9 mouse cellular contexts compared by ENCODE assay signal in genomic region chr9:37528225-37528970, GRCm38 (mm10). TPM values are rescaled to one million over a fixed set of nuclear protein-coding genes. Genes with fewer than 3 reads are reported as not detected.
A peak's percentile ranks its signal among the peaks of the same experiment; 100 is the strongest.
DNase-seq lines count a peak whose midpoint lies in the region; ATAC-seq lines count a peak whose summit lies in the region.
"Had no signal": no experiment of that assay in that cellular context is flagged by ENCODE, and none has a peak within 500 bp of the region (broad histone marks: within the 10 kb centered on the region; RNA-seq: fewer than 3 reads in every experiment).

No protein-coding gene starts in this region.

- H3K9me3 ChIP-seq in megakaryocyte, embryonic 14.5 days = no peaks in the 10 kb centered on the region
- H3K9me3 ChIP-seq in hindbrain, embryonic 16.5 days (ENCODE audit: control insufficient read depth, low read length) = no peaks in the 10 kb centered on the region
- H3K9me3 ChIP-seq in liver, embryonic 16.5 days (replicated peaks; ENCODE audit: control insufficient read depth, low read length) = no peaks in the 10 kb centered on the region
- H3K9me3 ChIP-seq in stomach, embryonic 16.5 days (replicated peaks; ENCODE audit: control insufficient read depth, low read length) = no peaks in the 10 kb centered on the region

- 26% methylated on average over 9 of the region's 9 CpGs for WGBS in hindbrain, embryonic 16.5 days
- WGBS in liver, embryonic 16.5 days (ENCODE audit: insufficient replicate concordance) = 20% methylated on average over 9 of the region's 9 CpGs
- WGBS in stomach, embryonic 16.5 days = 44% methylated on average over 9 of the region's 9 CpGs

- ATAC-seq in megakaryocyte, adult 5-6 weeks (ENCODE audit: poor library complexity, severe bottlenecking) = no peak
- ATAC-seq in hindbrain, embryonic 16.5 days = no peak
- no peak for ATAC-seq in liver, embryonic 16.5 days (ENCODE audit: low read depth)
- ATAC-seq in stomach, embryonic 16.5 days (ENCODE audit: insufficient read depth, low FRiP score) = no peak

- H3K4me3 ChIP-seq in megakaryocyte, embryonic 14.5 days (replicated peaks) = peak overlapping the region; percentile 91
- H3K4me3 ChIP-seq in hindbrain, embryonic 16.5 days (ENCODE audit: low read length) = peak overlapping the region; percentile 20
- H3K4me3 ChIP-seq in liver, embryonic 16.5 days (ENCODE audit: low read depth, low read length) = peak overlapping the region; percentile 20
- peak overlapping the region; percentile 45 for H3K4me3 ChIP-seq in stomach, embryonic 16.5 days (replicated peaks; ENCODE audit: low read length)

- H3K4me2 ChIP-seq in hindbrain, embryonic 16.5 days (ENCODE audit: low read length) = no peak overlapping the region
- H3K4me2 ChIP-seq in liver, embryonic 16.5 days (ENCODE audit: low read depth, low read length) = no peak overlapping the region
- peak overlapping the region; percentile 2; the same call in 1 of the 2 replicates for H3K4me2 ChIP-seq in stomach, embryonic 16.5 days (ENCODE audit: low read depth, low read length)

- no peak for DNase-seq in spleen, postnatal 36 days (ENCODE audit: low spot score in 2 of 2)
- no peak for DNase-seq in adipocyte (ENCODE audit: low spot score)
- no peak for DNase-seq in thymus, postnatal 4 days

- H3K27me3 ChIP-seq in megakaryocyte, embryonic 14.5 days (replicated peaks) = peaks cover 3% of the 10 kb centered on the region
- H3K27me3 ChIP-seq in hindbrain, embryonic 16.5 days (replicated peaks; ENCODE audit: control insufficient read depth, insufficient read depth, low read length) = peaks cover 35% of the 10 kb centered on the region
- peaks cover 54% of the 10 kb centered on the region for H3K27me3 ChIP-seq in liver, embryonic 16.5 days (ENCODE audit: control insufficient read depth, insufficient read depth, low read depth, low read length)
- H3K27me3 ChIP-seq in stomach, embryonic 16.5 days (ENCODE audit: control insufficient read depth, insufficient read depth, low read length) = peaks cover 11% of the 10 kb centered on the region; the same call in 1 of the 2 replicates
- H3K27me3 ChIP-seq: Patski had no signal

- H3K36me3 ChIP-seq in megakaryocyte, embryonic 14.5 days (replicated peaks; ENCODE audit: low read length) = peaks cover 49% of the 10 kb centered on the region
- peaks cover 9% of the 10 kb centered on the region; the same call in 1 of the 2 replicates for H3K36me3 ChIP-seq in hindbrain, embryonic 16.5 days (ENCODE audit: control insufficient read depth, insufficient read depth, low read length)
- no peaks in the 10 kb centered on the region for H3K36me3 ChIP-seq in liver, embryonic 16.5 days (ENCODE audit: control insufficient read depth, insufficient read depth)
- no peaks in the 10 kb centered on the region for H3K36me3 ChIP-seq in stomach, embryonic 16.5 days (ENCODE audit: control insufficient read depth, insufficient read depth, low read length)

- H3K4me1 ChIP-seq in megakaryocyte, embryonic 14.5 days = peaks cover 72% of the 10 kb centered on the region
- H3K4me1 ChIP-seq in hindbrain, embryonic 16.5 days (ENCODE audit: control insufficient read depth, insufficient read depth, low read depth, low read length) = peaks cover 19% of the 10 kb centered on the region
- peaks cover 3% of the 10 kb centered on the region for H3K4me1 ChIP-seq in liver, embryonic 16.5 days (ENCODE audit: control insufficient read depth, low read depth, low read length)
- peaks cover 29% of the 10 kb centered on the region for H3K4me1 ChIP-seq in stomach, embryonic 16.5 days (ENCODE audit: control insufficient read depth, insufficient read depth, low read length)

- peak overlapping the region; percentile 24; the same call in 1 of the 2 replicates for H3K27ac ChIP-seq in hindbrain, embryonic 16.5 days (ENCODE audit: low read depth, low read length)
- H3K27ac ChIP-seq in liver, embryonic 16.5 days (ENCODE audit: low read length) = no peak overlapping the region
- peak overlapping the region; percentile 66 for H3K27ac ChIP-seq in stomach, embryonic 16.5 days (ENCODE audit: low read length)

- no peak overlapping the region for H3K9ac ChIP-seq in hindbrain, embryonic 16.5 days (ENCODE audit: low read depth, low read length)
- no peak overlapping the region for H3K9ac ChIP-seq in liver, embryonic 16.5 days (ENCODE audit: low read depth, low read length)
- no peak overlapping the region for H3K9ac ChIP-seq in stomach, embryonic 16.5 days (ENCODE audit: low read length)

RNA-seq across cellular contexts. Expression of gene Esam, which starts 0.5 kb away (rescaled TPM):
- polyA plus RNA-seq in megakaryocyte, embryonic 14.5 days (2012; ENCODE audit: insufficient read depth, low replicate concordance) = 10.7 and 14.5 TPM in 2 replicates
- 0.27 and 0.36 TPM in 2 replicates for total RNA-seq in megakaryocyte, adult 5-6 weeks (2015)
- total RNA-seq in megakaryocyte, adult 5-6 weeks (2017) = not detected in 2 replicates
- 44.6 and 47.6 TPM in 2 replicates for polyA plus RNA-seq in hindbrain, embryonic 16.5 days (2015; fragmentation: Nextera tagmentation; extraction: Ambion mirVana)
- polyA plus RNA-seq in liver, embryonic 16.5 days (2015; fragmentation: Nextera tagmentation; extraction: Ambion mirVana) = 15.7 and 16.0 TPM in 2 replicates
- polyA plus RNA-seq in stomach, embryonic 16.5 days (2015; fragmentation: Nextera tagmentation; extraction: Ambion mirVana) = 58.2 and 58.6 TPM in 2 replicates

RNA-seq across cellular contexts. Expression of gene Vsig2, which starts 10.7 kb away (rescaled TPM):
- not detected in 2 replicates for polyA plus RNA-seq in megakaryocyte, embryonic 14.5 days (2012; ENCODE audit: insufficient read depth, low replicate concordance)
- total RNA-seq in megakaryocyte, adult 5-6 weeks (2015) = not detected in 2 replicates
- not detected in 2 replicates for total RNA-seq in megakaryocyte, adult 5-6 weeks (2017)
- 0.92 and 1.1 TPM in 2 replicates for polyA plus RNA-seq in hindbrain, embryonic 16.5 days (2015; fragmentation: Nextera tagmentation; extraction: Ambion mirVana)
- 0.16 and 0.34 TPM in 2 replicates for polyA plus RNA-seq in liver, embryonic 16.5 days (2015; fragmentation: Nextera tagmentation; extraction: Ambion mirVana)
- 96.0 and 120 TPM in 2 replicates for polyA plus RNA-seq in stomach, embryonic 16.5 days (2015; fragmentation: Nextera tagmentation; extraction: Ambion mirVana)

RNA-seq across cellular contexts. Expression of gene Nrgn, which starts 24.3 kb away (rescaled TPM):
- 5,423 and 8,339 TPM in 2 replicates for polyA plus RNA-seq in megakaryocyte, embryonic 14.5 days (2012; ENCODE audit: insufficient read depth, low replicate concordance)
- 0.25 and 1.4 TPM in 2 replicates for total RNA-seq in megakaryocyte, adult 5-6 weeks (2015)
- not detected in 2 replicates for total RNA-seq in megakaryocyte, adult 5-6 weeks (2017)
- 4.8 and 5.8 TPM in 2 replicates for polyA plus RNA-seq in hindbrain, embryonic 16.5 days (2015; fragmentation: Nextera tagmentation; extraction: Ambion mirVana)
- polyA plus RNA-seq in liver, embryonic 16.5 days (2015; fragmentation: Nextera tagmentation; extraction: Ambion mirVana) = 4.9 and 6.3 TPM in 2 replicates
- polyA plus RNA-seq in stomach, embryonic 16.5 days (2015; fragmentation: Nextera tagmentation; extraction: Ambion mirVana) = 4.4 and 4.5 TPM in 2 replicates

RNA-seq across cellular contexts. Expression of gene Siae, which starts 27.1 kb away (rescaled TPM):
- 0.40 TPM in 1 of 2 replicates, not detected in the other for polyA plus RNA-seq in megakaryocyte, embryonic 14.5 days (2012; ENCODE audit: insufficient read depth, low replicate concordance)
- 10.2 and 10.9 TPM in 2 replicates for total RNA-seq in megakaryocyte, adult 5-6 weeks (2015)
- total RNA-seq in megakaryocyte, adult 5-6 weeks (2017) = 9.1 and 9.8 TPM in 2 replicates
- 14.8 and 17.4 TPM in 2 replicates for polyA plus RNA-seq in hindbrain, embryonic 16.5 days (2015; fragmentation: Nextera tagmentation; extraction: Ambion mirVana)
- 5.4 and 5.5 TPM in 2 replicates for polyA plus RNA-seq in liver, embryonic 16.5 days (2015; fragmentation: Nextera tagmentation; extraction: Ambion mirVana)
- 11.9 and 13.3 TPM in 2 replicates for polyA plus RNA-seq in stomach, embryonic 16.5 days (2015; fragmentation: Nextera tagmentation; extraction: Ambion mirVana)

RNA-seq across cellular contexts. Expression of gene Msantd2, which starts 39.3 kb away (rescaled TPM):
- polyA plus RNA-seq in megakaryocyte, embryonic 14.5 days (2012; ENCODE audit: insufficient read depth, low replicate concordance) = 1.5 and 3.5 TPM in 2 replicates
- total RNA-seq in megakaryocyte, adult 5-6 weeks (2015) = 15.1 and 18.4 TPM in 2 replicates
- 24.4 and 26.4 TPM in 2 replicates for total RNA-seq in megakaryocyte, adult 5-6 weeks (2017)
- 24.4 and 28.9 TPM in 2 replicates for polyA plus RNA-seq in hindbrain, embryonic 16.5 days (2015; fragmentation: Nextera tagmentation; extraction: Ambion mirVana)
- 2.5 and 2.7 TPM in 2 replicates for polyA plus RNA-seq in liver, embryonic 16.5 days (2015; fragmentation: Nextera tagmentation; extraction: Ambion mirVana)
- 15.3 and 16.1 TPM in 2 replicates for polyA plus RNA-seq in stomach, embryonic 16.5 days (2015; fragmentation: Nextera tagmentation; extraction: Ambion mirVana)

Comparison
In these comparisons a context has a peak if more than half of its experiments do, and no peak if none do; other contexts are left out.
1. H3K4me3 ChIP-seq: peak in every context shown above with its lines; median percentile 91 in megakaryocyte, embryonic 14.5 days; 45 in stomach, embryonic 16.5 days; 20 in hindbrain, embryonic 16.5 days; 20 in liver, embryonic 16.5 days.
2. RNA of gene Vsig2, which starts 10.7 kb away (polyA plus RNA-seq): 96.0 to 120 TPM in stomach, embryonic 16.5 days; 0.92 to 1.1 TPM in hindbrain, embryonic 16.5 days, 0.16 to 0.34 TPM in liver, embryonic 16.5 days and not detected in megakaryocyte, embryonic 14.5 days; every median in the first group is over 10 times any median in the second.
3. RNA of gene Nrgn, which starts 24.3 kb away (polyA plus RNA-seq): 5,423 to 8,339 TPM in megakaryocyte, embryonic 14.5 days; 4.9 to 6.3 TPM in liver, embryonic 16.5 days, 4.8 to 5.8 TPM in hindbrain, embryonic 16.5 days and 4.4 to 4.5 TPM in stomach, embryonic 16.5 days; every median in the first group is over 100 times any median in the second.